Mouse (Mus musculus) hindbrain, embryonic 15.5 days (tissue): ENCODE data around the gene Dlg5. TPM values are rescaled to one million over a fixed set of nuclear protein-coding genes. Genes with fewer than 3 reads are reported as not detected.
A peak's percentile ranks its signal among the peaks of the same experiment; 100 is the strongest.

Source experiments
- ATAC-seq: fragments of 200-750 bp; cut with Nextera tagmentation; 2 replicates; pipeline ENCODE4 v1.8.0; 2017; ENCODE audit warnings: low read depth, moderate number of reproducible peaks, moderate TSS enrichment; ENCODE audit not compliant: low FRiP score
- H3K27ac ChIP-seq: fragments of 300-500 bp; sonication (generic); replicated peaks from 2 replicates; pipeline ENCODE4 v1.5.1; 2015; ENCODE audit warnings: mild to moderate bottlenecking, inconsistent platforms
- H3K27me3 ChIP-seq: fragments of 300-500 bp; sonication (generic); 2 replicates; pipeline ENCODE4 v1.6.1; 2015; ENCODE audit warnings: control low read depth, inconsistent platforms
- H3K36me3 ChIP-seq: fragments of 300-500 bp; sonication (generic); 2 replicates; pipeline ENCODE4 v1.6.1; 2015; ENCODE audit warnings: control low read depth, inconsistent platforms
- H3K4me1 ChIP-seq: fragments of 300-500 bp; sonication (generic); replicated peaks from 2 replicates; pipeline ENCODE4 v1.6.1; 2015; ENCODE audit warnings: control low read depth, inconsistent platforms
- H3K4me2 ChIP-seq: fragments of 300-500 bp; sonication (generic); 2 replicates; pipeline ENCODE4 v1.6.1; 2015; ENCODE audit warnings: moderate library complexity, mild to moderate bottlenecking, inconsistent platforms
- H3K4me3 ChIP-seq: fragments of 300-500 bp; sonication (generic); 2 replicates; pipeline ENCODE4 v1.5.1; 2015; ENCODE audit warnings: mild to moderate bottlenecking, inconsistent platforms
- H3K9ac ChIP-seq: fragments of 300-500 bp; sonication (generic); 2 replicates; pipeline ENCODE4 v1.6.1; 2015; ENCODE audit warnings: inconsistent platforms
- H3K9me3 ChIP-seq: fragments of 300-500 bp; sonication (generic); 2 replicates; pipeline ENCODE4 v1.6.1; 2016; ENCODE audit warnings: control low read depth, inconsistent platforms
- WGBS: fragments of 180-500 bp; shearing (Covaris S2); methylation state at CpG from one replicate; pipeline ENCODE4 v1.1.7; 2015; 5-methylcytosine and 5-hydroxymethylcytosine counted together
- polyA plus RNA-seq: library from polyadenylated mRNA; unstranded; fragments of >200 nt; fragmentation: Nextera tagmentation; extraction: Ambion mirVana; gene quantifications from 2 replicates; pipeline ENCODE4 v1.2.1, GENCODE M21; 2015

Dlg5 gene
- polyA plus RNA-seq, 1 experiment from 2014 or later, result 20.6 TPM

- Histone ChIP-seq H3K9ac (no peak overlapping the region), H3K27ac (no peak overlapping the region), H3K36me3 (0 out of 2 replicates have a peak, but pooled peaks cover 3% of the 10 kb centered on the region), H3K4me1 (peaks cover 5% of the 10 kb centered on the region), H3K4me2 (no peak overlapping the region), H3K27me3 (no peaks in the 10 kb centered on the region), H3K9me3 (no peaks in the 10 kb centered on the region), H3K4me3 (no peak overlapping the region)
- WGBS, result 89% methylated on average over 3 of the region's 3 CpGs
- ATAC-seq, result no peak
Measured at GRCm38 (mm10) chr14:24182955-24183354, 62.8 kb downstream of the Dlg5 start.

GRCm38 (mm10) chr14:24181811-24182506 is 63.8 kb downstream of the Dlg5 start:
- Histone ChIP-seq H3K4me1 (peaks cover 5% of the 10 kb centered on the region), H3K27ac (peak overlapping the region; percentile 58), H3K36me3 (0 out of 2 replicates have a peak, but pooled peaks cover 3% of the 10 kb centered on the region), H3K27me3 (no peaks in the 10 kb centered on the region), H3K4me3 (no peak overlapping the region), H3K9ac (0 out of 2 replicates have a peak overlapping the region, but pooled peaks have one; percentile 1), H3K9me3 (no peaks in the 10 kb centered on the region), H3K4me2 (no peak overlapping the region)
- 29% methylated on average over 10 of the region's 10 CpGs for WGBS
- peak; percentile 69 for ATAC-seq

GRCm38 (mm10) chr14:24179466-24179991 is 66.2 kb downstream of the Dlg5 start:
- no peak for ATAC-seq
- Histone ChIP-seq H3K9ac (no peak overlapping the region), H3K27me3 (no peaks in the 10 kb centered on the region), H3K36me3 (peaks cover 8% of the 10 kb centered on the region; the same call in 1 of the 2 replicates), H3K4me2 (no peak overlapping the region), H3K4me3 (no peak overlapping the region), H3K4me1 (peaks cover 5% of the 10 kb centered on the region), H3K9me3 (no peaks in the 10 kb centered on the region), H3K27ac (no peak overlapping the region)
- WGBS, result 83% methylated on average over 6 of the region's 6 CpGs

- 61% methylated on average over 10 of the region's 10 CpGs for WGBS
- Histone ChIP-seq H3K9ac (no peak overlapping the region), H3K9me3 (no peaks in the 10 kb centered on the region), H3K27ac (no peak overlapping the region), H3K4me3 (no peak overlapping the region), H3K4me2 (no peak overlapping the region), H3K27me3 (no peaks in the 10 kb centered on the region), H3K36me3 (peaks cover 8% of the 10 kb centered on the region; the same call in 1 of the 2 replicates), H3K4me1 (no peaks in the 10 kb centered on the region; the same call in none of the 2 replicates)
- ATAC-seq, result no peak
Measured at GRCm38 (mm10) chr14:24176609-24177008, 69.1 kb downstream of the Dlg5 start.

GRCm38 (mm10) chr14:24173326-24173725 is 72.4 kb downstream of the Dlg5 start:
- no peaks in the 10 kb centered on the region for H3K4me1 ChIP-seq
- no peak for ATAC-seq
- H3K4me2 ChIP-seq, result no peak overlapping the region
- no peak overlapping the region for H3K27ac ChIP-seq
- WGBS, result 42% methylated on average over 6 of the region's 6 CpGs
- H3K9ac ChIP-seq, result no peak overlapping the region
- no peaks in the 10 kb centered on the region for H3K9me3 ChIP-seq
- peaks cover 24% of the 10 kb centered on the region for H3K36me3 ChIP-seq
- H3K4me3 ChIP-seq, result no peak overlapping the region
- no peaks in the 10 kb centered on the region for H3K27me3 ChIP-seq

GRCm38 (mm10) chr14:24171639-24172311 is 73.9 kb downstream of the Dlg5 start:
- H3K9me3 ChIP-seq, result no peaks in the 10 kb centered on the region
- no peaks in the 10 kb centered on the region for H3K27me3 ChIP-seq
- ATAC-seq, result no peak
- no peaks in the 10 kb centered on the region for H3K4me1 ChIP-seq
- no peak overlapping the region for H3K4me2 ChIP-seq
- H3K9ac ChIP-seq, result no peak overlapping the region
- no peak overlapping the region for H3K27ac ChIP-seq
- H3K36me3 ChIP-seq, result peaks cover 28% of the 10 kb centered on the region
- 78% methylated on average over 13 of the region's 13 CpGs for WGBS
- H3K4me3 ChIP-seq, result no peak overlapping the region

- H3K4me3 ChIP-seq, result no peak overlapping the region
- H3K36me3 ChIP-seq, result peaks cover 51% of the 10 kb centered on the region
- no peak for ATAC-seq
Measured at GRCm38 (mm10) chr14:24166046-24166445, 79.7 kb downstream of the Dlg5 start.

GRCm38 (mm10) chr14:24164721-24165367 is 80.9 kb downstream of the Dlg5 start:
- H3K4me3 ChIP-seq, result no peak overlapping the region
- H3K4me1 ChIP-seq, result no peaks in the 10 kb centered on the region
- ATAC-seq, result no peak
- H3K4me2 ChIP-seq, result no peak overlapping the region
- H3K9me3 ChIP-seq, result no peaks in the 10 kb centered on the region
- no peak overlapping the region for H3K9ac ChIP-seq
- WGBS, result 95% methylated on average over 8 of the region's 8 CpGs
- H3K27me3 ChIP-seq, result no peaks in the 10 kb centered on the region
- H3K27ac ChIP-seq, result no peak overlapping the region
- H3K36me3 ChIP-seq, result peaks cover 43% of the 10 kb centered on the region

More at GRCm38 (mm10) chr14:24166046-24166445, 79.7 kb downstream of the Dlg5 start:
- Histone ChIP-seq H3K9me3 (no peaks in the 10 kb centered on the region), H3K27me3 (no peaks in the 10 kb centered on the region), H3K4me2 (no peak overlapping the region), H3K27ac (no peak overlapping the region), H3K4me1 (no peaks in the 10 kb centered on the region), H3K9ac (no peak overlapping the region)
- 98% methylated on average over 8 of the region's 8 CpGs for WGBS

GRCm38 (mm10) chr14:24162856-24163255 is 82.9 kb downstream of the Dlg5 start:
- H3K4me2 ChIP-seq, result no peak overlapping the region
- H3K27ac ChIP-seq, result no peak overlapping the region
- H3K36me3 ChIP-seq, result peaks cover 35% of the 10 kb centered on the region
- no peaks in the 10 kb centered on the region for H3K27me3 ChIP-seq
- no peak for ATAC-seq
- H3K4me1 ChIP-seq, result no peaks in the 10 kb centered on the region
- no peaks in the 10 kb centered on the region for H3K9me3 ChIP-seq
- no peak overlapping the region for H3K4me3 ChIP-seq
- H3K9ac ChIP-seq, result no peak overlapping the region
- 93% methylated on average over 10 of the region's 10 CpGs for WGBS

- Histone ChIP-seq H3K4me1 (peaks cover 10% of the 10 kb centered on the region), H3K9me3 (no peaks in the 10 kb centered on the region), H3K4me3 (no peak overlapping the region), H3K9ac (no peak overlapping the region), H3K4me2 (no peak overlapping the region), H3K27me3 (no peaks in the 10 kb centered on the region), H3K36me3 (peaks cover 67% of the 10 kb centered on the region), H3K27ac (no peak overlapping the region)
- WGBS, result 83% methylated on average over 2 of the region's 2 CpGs
- ATAC-seq, result no peak
Measured at GRCm38 (mm10) chr14:24148892-24149291, 96.8 kb downstream of the Dlg5 start.

GRCm38 (mm10) chr14:24144821-24145220 is 100.9 kb downstream of the Dlg5 start:
- ATAC-seq, result no peak
- Histone ChIP-seq H3K4me1 (peaks cover 11% of the 10 kb centered on the region), H3K4me2 (no peak overlapping the region), H3K4me3 (no peak overlapping the region), H3K9me3 (no peaks in the 10 kb centered on the region), H3K36me3 (peaks cover 46% of the 10 kb centered on the region), H3K9ac (no peak overlapping the region), H3K27ac (peak overlapping the region; percentile 26; the same call in 1 of the 2 replicates), H3K27me3 (no peaks in the 10 kb centered on the region)
- WGBS, result 55% methylated on average over 3 of the region's 3 CpGs

- Histone ChIP-seq H3K9me3 (no peaks in the 10 kb centered on the region), H3K27ac (peak overlapping the region; percentile 1; the same call in 1 of the 2 replicates), H3K4me1 (peaks cover 11% of the 10 kb centered on the region), H3K27me3 (no peaks in the 10 kb centered on the region), H3K9ac (no peak overlapping the region), H3K36me3 (peaks cover 47% of the 10 kb centered on the region), H3K4me3 (no peak overlapping the region), H3K4me2 (no peak overlapping the region)
- ATAC-seq, result peak; percentile 49; the same call in 1 of the 2 replicates
- WGBS, result 16% methylated on average over 8 of the region's 8 CpGs
Measured at GRCm38 (mm10) chr14:24144421-24144820, 101.3 kb downstream of the Dlg5 start.
